Mouse (Mus musculus) midbrain, embryonic 16.5 days (tissue): Measurements from ENCODE around the gene Svs5. TPM values are rescaled to one million over a fixed set of nuclear protein-coding genes. Genes with fewer than 3 reads are reported as not detected.
"Not testable (repeated sequence)": the region's sequence is repeated elsewhere in the genome, so short reads cannot be mapped to it uniquely, and the experiment has no call there.

Experiments
- ATAC-seq: fragments of 200-750 bp; cut with Nextera tagmentation; 2 replicates; pipeline ENCODE4 v1.8.0; 2017; ENCODE audit warnings: moderate TSS enrichment
- H3K27ac ChIP-seq: fragments of 300-500 bp; sonication (generic); 2 replicates; pipeline ENCODE4 v1.5.1; 2014; ENCODE audit warnings: mild to moderate bottlenecking, low read length, mixed read lengths
- H3K27me3 ChIP-seq: fragments of 300-500 bp; sonication (generic); 2 replicates; pipeline ENCODE4 v1.6.1; 2014; ENCODE audit warnings: low read depth, low read length, mixed read lengths; ENCODE audit not compliant: control insufficient read depth, insufficient read depth
- H3K36me3 ChIP-seq: fragments of 300-500 bp; sonication (generic); 2 replicates; pipeline ENCODE4 v1.6.1; 2014; ENCODE audit warnings: mild to moderate bottlenecking, low read length, moderate library complexity, mixed read lengths; ENCODE audit not compliant: control insufficient read depth, insufficient read depth
- H3K4me1 ChIP-seq: fragments of 300-500 bp; sonication (generic); 2 replicates; pipeline ENCODE4 v1.6.1; 2014; ENCODE audit warnings: mild to moderate bottlenecking, low read length, mixed read lengths; ENCODE audit not compliant: control insufficient read depth, insufficient read depth
- H3K4me2 ChIP-seq: fragments of 300-500 bp; sonication (generic); 2 replicates; pipeline ENCODE4 v1.6.1; 2014; ENCODE audit warnings: mild to moderate bottlenecking, low read length, mixed read lengths
- H3K4me3 ChIP-seq: fragments of 300-500 bp; sonication (generic); 2 replicates; pipeline ENCODE4 v1.5.1; 2014; ENCODE audit warnings: low read depth, mild to moderate bottlenecking, low read length, moderate library complexity, mixed read lengths
- H3K9ac ChIP-seq: fragments of 300-500 bp; sonication (generic); 2 replicates; pipeline ENCODE4 v1.6.1; 2014; ENCODE audit warnings: low read depth, low read length, mixed read lengths
- H3K9me3 ChIP-seq: fragments of 300-500 bp; sonication (generic); replicated peaks from 2 replicates; pipeline ENCODE4 v1.6.1; 2014; ENCODE audit warnings: mild to moderate bottlenecking, low read length, mixed read lengths; ENCODE audit not compliant: control insufficient read depth, poor library complexity, severe bottlenecking
- WGBS: fragments of 180-500 bp; shearing (Covaris S2); extraction: QIAGEN DNeasy Blood & Tissue Kit; methylation state at CpG from one replicate; pipeline ENCODE4 v1.1.7; 2014; 5-methylcytosine and 5-hydroxymethylcytosine counted together
- polyA plus RNA-seq: library from polyadenylated mRNA; unstranded; fragments of >200 nt; fragmentation: Nextera tagmentation; extraction: Ambion mirVana; gene quantifications from 2 replicates; pipeline ENCODE4 v1.2.1, GENCODE M21; 2015

The Svs5 gene
- not detected in 2 replicates for polyA plus RNA-seq

DNA sequence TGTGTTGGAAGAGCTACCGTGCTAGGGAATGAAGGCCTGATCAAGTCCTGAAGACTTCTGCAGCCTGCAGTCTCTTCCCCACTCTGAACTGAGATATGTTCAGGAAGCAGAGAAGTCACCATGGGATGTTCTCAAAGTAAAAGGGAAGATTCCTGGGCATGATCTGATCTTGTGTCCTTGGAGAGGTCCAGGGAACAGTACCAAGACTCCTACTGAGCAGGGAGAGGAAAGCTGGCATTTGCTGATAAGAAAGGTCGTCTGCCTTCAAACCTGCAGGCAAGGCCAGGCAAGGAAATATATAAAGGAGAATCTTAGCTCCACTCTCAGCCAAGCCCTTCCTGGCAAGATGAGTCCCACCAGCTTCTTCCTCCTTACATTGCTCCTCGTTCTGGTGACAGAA is at the start of gene Svs5:
Gene Svs5 (plus strand): TSS at position 301 of the 400 bp plus-strand sequence.
- not testable (repeated sequence) for H3K27me3 ChIP-seq, H3K9ac ChIP-seq, H3K27ac ChIP-seq, H3K4me1 ChIP-seq, H3K4me3 ChIP-seq, H3K4me2 ChIP-seq, ATAC-seq, H3K9me3 ChIP-seq, H3K36me3 ChIP-seq
- WGBS: 88% methylated on average over 3 of the region's 3 CpGs

DNA sequence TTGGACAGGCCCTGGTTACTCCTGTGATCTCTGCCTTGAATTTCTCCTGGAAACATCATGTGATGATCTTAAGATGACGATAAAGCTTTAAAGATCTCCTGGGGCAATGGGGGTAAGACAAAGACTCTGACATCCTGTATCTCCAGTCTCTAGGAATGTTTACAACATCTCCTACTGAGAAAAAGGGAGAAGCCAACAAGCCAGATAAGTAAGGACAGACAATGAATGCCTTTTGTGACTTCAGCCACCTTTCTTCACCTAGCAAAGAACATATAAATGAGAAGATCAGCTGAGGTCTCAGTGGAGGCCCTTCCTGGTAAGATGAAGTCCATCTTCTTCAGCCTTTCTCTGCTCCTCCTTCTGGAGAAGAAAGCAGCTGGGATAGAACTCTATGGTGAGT is 43.6 kb upstream of the Svs5 start, which contains the start of gene Svs3a:
Gene Svs3a (plus strand): TSS at position 301 of the 400 bp plus-strand sequence.
- not testable (repeated sequence) for H3K4me1 ChIP-seq, ATAC-seq, H3K4me2 ChIP-seq, H3K9me3 ChIP-seq, H3K36me3 ChIP-seq, H3K9ac ChIP-seq, H3K27ac ChIP-seq, H3K4me3 ChIP-seq, H3K27me3 ChIP-seq
- 85% methylated on average over 1 of the region's 1 CpGs for WGBS

DNA sequence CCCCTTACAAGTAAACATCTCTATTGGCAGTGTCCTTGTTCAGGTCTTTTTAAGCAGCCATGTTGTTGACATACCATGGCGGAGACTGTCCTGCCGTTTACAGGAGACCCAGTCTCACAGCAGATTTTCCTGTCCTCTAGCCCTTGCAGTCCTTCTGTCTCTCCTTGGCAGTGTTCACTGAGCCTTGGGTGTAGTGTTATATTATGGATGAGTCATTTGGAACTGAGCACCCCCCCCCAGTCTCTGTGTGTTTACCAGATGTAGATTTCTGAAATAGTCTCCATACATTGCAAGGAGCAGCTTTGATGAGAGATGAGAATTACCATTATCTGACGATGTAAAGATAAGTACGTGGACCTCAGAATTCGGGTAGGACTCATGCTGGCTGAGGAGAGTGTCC is 19.9 kb upstream of the Svs5 start:
- H3K27ac ChIP-seq: no peak overlapping the region
- H3K27me3 ChIP-seq: no peaks in the 10 kb centered on the region
- H3K4me1 ChIP-seq: no peaks in the 10 kb centered on the region
- no peak overlapping the region for H3K4me2 ChIP-seq
- no peak for ATAC-seq
- no peaks in the 10 kb centered on the region for H3K9me3 ChIP-seq
- no peak overlapping the region for H3K4me3 ChIP-seq
- H3K36me3 ChIP-seq: no peaks in the 10 kb centered on the region
- WGBS: 88% methylated on average over 5 of the region's 5 CpGs
- no peak overlapping the region for H3K9ac ChIP-seq

- not testable (repeated sequence) for H3K36me3 ChIP-seq, H3K4me2 ChIP-seq, H3K4me3 ChIP-seq, H3K9me3 ChIP-seq, H3K9ac ChIP-seq, ATAC-seq, H3K27ac ChIP-seq, H3K4me1 ChIP-seq, H3K27me3 ChIP-seq
Observed at GRCm38 (mm10) chr2:164315460-164315859, 17.1 kb upstream of the Svs5 start.

DNA sequence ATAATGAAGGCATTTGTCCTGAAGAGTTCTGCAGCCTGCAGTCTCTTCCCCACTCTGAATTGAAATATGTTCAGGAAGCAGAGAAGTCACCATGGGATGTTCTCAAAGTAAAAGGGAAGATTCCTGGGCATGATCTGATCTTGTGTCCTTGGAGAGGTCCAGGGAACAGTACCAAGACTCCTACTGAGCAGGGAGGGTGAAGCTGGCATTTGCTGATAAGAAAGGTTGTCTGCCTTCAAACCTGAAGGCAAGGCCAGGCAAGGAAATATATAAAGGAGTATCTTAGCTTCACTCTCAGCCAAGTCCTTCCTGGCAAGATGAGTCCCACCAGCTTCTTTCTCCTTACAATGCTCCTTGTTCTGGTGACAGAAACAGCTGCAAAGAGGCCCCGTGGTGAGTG is 16.1 kb upstream of the Svs5 start, which contains the start of gene Svs6:
Gene Svs6 (plus strand): TSS at position 301 of the 400 bp plus-strand sequence.
- not testable (repeated sequence) for ATAC-seq, H3K27me3 ChIP-seq, H3K4me3 ChIP-seq, H3K9ac ChIP-seq, H3K27ac ChIP-seq, H3K9me3 ChIP-seq, H3K4me2 ChIP-seq, H3K4me1 ChIP-seq, H3K36me3 ChIP-seq
- 80% methylated on average over 1 of the region's 1 CpGs for WGBS

- H3K27me3 ChIP-seq: no peaks in the 10 kb centered on the region
- H3K9ac ChIP-seq: no peak overlapping the region
- no peaks in the 10 kb centered on the region for H3K9me3 ChIP-seq
- ATAC-seq: no peak
- no peaks in the 10 kb centered on the region for H3K4me1 ChIP-seq
- 89% methylated on average over 6 of the region's 6 CpGs for WGBS
- H3K4me3 ChIP-seq: no peak overlapping the region
- H3K4me2 ChIP-seq: no peak overlapping the region
- H3K27ac ChIP-seq: no peak overlapping the region
- no peaks in the 10 kb centered on the region for H3K36me3 ChIP-seq
Observed at GRCm38 (mm10) chr2:164320983-164321382, 11.6 kb upstream of the Svs5 start.

DNA sequence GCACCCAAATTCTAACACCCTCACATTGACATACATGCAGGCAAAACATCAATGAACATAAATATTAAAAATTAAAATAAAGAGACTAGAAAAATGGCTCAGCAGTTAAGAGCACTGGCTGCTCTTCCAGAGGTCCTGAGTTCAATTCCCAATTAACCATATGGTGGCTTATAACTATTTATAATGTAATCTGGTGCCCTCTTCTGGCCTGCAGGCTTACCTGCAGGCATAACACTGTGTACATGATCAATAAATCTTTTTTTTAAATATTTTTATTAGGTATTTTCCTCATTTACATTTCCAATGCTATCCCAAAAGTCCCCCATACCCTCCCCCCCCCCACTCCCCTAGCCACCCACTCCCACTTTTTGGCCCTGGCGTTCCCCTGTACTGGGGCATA is 11.2 kb downstream of the Svs5 start:
- H3K9ac ChIP-seq, ATAC-seq, H3K27ac ChIP-seq, H3K4me2 ChIP-seq, H3K27me3 ChIP-seq, H3K9me3 ChIP-seq, H3K4me3 ChIP-seq, H3K4me1 ChIP-seq, H3K36me3 ChIP-seq: not testable (repeated sequence)
- WGBS: 87% methylated on average over 1 of the region's 1 CpGs

GRCm38 (mm10) chr2:164347697-164348096 is 15.2 kb downstream of the Svs5 start:
- not testable (repeated sequence) for H3K4me1 ChIP-seq, H3K27me3 ChIP-seq, H3K36me3 ChIP-seq, H3K9ac ChIP-seq, ATAC-seq, H3K4me2 ChIP-seq, H3K4me3 ChIP-seq, H3K27ac ChIP-seq, H3K9me3 ChIP-seq

DNA sequence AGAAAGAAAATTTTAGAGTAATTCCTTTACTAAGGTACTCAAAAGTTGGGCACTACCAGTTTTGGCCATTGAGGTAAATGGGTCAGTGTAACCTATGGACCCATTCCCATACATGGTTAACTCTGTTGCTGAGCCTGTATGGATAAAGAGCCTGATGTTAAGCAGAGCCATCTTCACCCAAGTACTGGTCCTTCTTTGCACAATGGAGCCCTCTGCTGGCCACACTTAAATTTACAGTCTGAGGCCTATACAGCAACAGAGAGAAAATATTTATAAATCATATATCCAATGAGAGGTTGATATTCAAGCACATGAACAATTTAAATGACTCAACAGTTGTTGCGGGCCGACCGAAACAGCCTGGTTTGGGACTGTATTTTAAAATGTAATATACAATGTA is 16.4 kb downstream of the Svs5 start:
- Histone ChIP-seq H3K9me3 (no peaks in the 10 kb centered on the region), H3K9ac (no peak overlapping the region), H3K27ac (no peak overlapping the region), H3K4me1 (no peaks in the 10 kb centered on the region), H3K4me3 (no peak overlapping the region), H3K27me3 (no peaks in the 10 kb centered on the region), H3K36me3 (no peaks in the 10 kb centered on the region), H3K4me2 (no peak overlapping the region)
- WGBS: 94% methylated on average over 3 of the region's 3 CpGs
- ATAC-seq: no peak

GRCm38 (mm10) chr2:164352697-164353096 is 20.2 kb downstream of the Svs5 start:
- H3K9ac ChIP-seq: no peak overlapping the region
- H3K27me3 ChIP-seq: no peaks in the 10 kb centered on the region
- 90% methylated on average over 3 of the region's 3 CpGs for WGBS
- H3K4me2 ChIP-seq: no peak overlapping the region
- no peaks in the 10 kb centered on the region for H3K9me3 ChIP-seq
- H3K36me3 ChIP-seq: no peaks in the 10 kb centered on the region
- no peak overlapping the region for H3K27ac ChIP-seq
- no peak for ATAC-seq
- no peaks in the 10 kb centered on the region for H3K4me1 ChIP-seq
- H3K4me3 ChIP-seq: no peak overlapping the region
